Mouse (Mus musculus) layer of hippocampus, adult 2 months (tissue): Measurements from ENCODE around the gene Tpsb2. TPM values are rescaled to one million over a fixed set of nuclear protein-coding genes. Genes with fewer than 3 reads are reported as not detected.

Source experiments
- DNase-seq, 2 experiments: peaks; one replicate each; pipeline ENCODE4 v3.0.0; 2022; ENCODE audit warnings: low spot score in 2 of 2
- H3K27ac ChIP-seq: fragments of 200-600 bp; 2 replicates; pipeline ENCODE4 v1.8.1; 2022
- H3K4me3 ChIP-seq: fragments of 200-600 bp; 2 replicates; pipeline ENCODE4 v1.8.1; 2022; ENCODE audit warnings: mild to moderate bottlenecking
- CTCF ChIP-seq: fragments of 200-600 bp; conservative IDR thresholded peaks from 2 replicates; pipeline ENCODE4 v1.8.1; 2022; ENCODE audit warnings: antibody characterized with exemption, mild to moderate bottlenecking, moderate library complexity
- total RNA-seq, 2 experiments: library from RNA; stranded (reverse); gene quantifications; 2 replicates each; pipeline ENCODE4 v1.2.3; 2021

Gene Tpsb2
- total RNA-seq, 2 experiments from 2014 or later = 0.82 TPM; not detected in 1

- H3K4me3 ChIP-seq = no peak overlapping the region
- H3K27ac ChIP-seq = no peak overlapping the region
- no peak for TF ChIP-seq CTCF
- DNase-seq = no peak
Measured at GRCm38 (mm10) chr17:25394526-25394925, 28.4 kb downstream of the Tpsb2 start.

DNA sequence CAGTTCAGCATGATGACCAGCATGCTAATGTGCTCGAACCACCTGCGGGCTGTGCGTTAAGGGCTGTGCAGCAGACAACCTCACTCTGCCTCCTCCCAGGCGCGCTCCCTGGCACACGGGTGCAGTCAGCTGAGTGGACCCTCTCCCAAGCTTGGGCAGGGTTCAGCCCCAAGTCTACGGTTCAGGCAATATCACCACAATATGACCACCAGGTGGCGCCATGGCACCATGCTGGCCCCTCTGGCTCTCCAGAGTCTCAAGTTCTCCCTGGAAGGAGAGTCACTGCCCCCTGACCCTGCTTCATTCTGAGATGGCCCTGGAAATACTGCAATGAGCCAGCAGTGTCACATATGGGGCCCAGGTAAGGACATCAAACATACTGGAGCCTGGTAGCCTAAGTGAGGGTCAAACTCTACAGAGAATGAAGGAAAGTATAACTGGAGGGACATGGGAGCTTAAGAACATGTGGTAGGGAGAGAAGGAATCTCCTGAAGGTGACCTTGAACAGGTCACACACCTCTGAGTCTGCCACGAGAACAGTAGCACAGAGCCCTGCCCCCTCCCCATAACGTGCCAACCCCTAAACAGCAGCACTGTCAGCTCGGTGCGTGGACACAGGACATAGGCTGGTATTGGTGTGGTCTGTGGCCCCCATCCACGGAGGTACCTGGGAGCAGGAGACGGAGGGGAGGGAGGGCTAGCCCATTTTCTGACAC, 31.9 kb downstream of the Tpsb2 start:
- TF ChIP-seq CTCF = peak; percentile 97
- no peak overlapping the region for H3K4me3 ChIP-seq
- H3K27ac ChIP-seq = no peak overlapping the region
- peak; percentile 70 to 86 for DNase-seq

DNA sequence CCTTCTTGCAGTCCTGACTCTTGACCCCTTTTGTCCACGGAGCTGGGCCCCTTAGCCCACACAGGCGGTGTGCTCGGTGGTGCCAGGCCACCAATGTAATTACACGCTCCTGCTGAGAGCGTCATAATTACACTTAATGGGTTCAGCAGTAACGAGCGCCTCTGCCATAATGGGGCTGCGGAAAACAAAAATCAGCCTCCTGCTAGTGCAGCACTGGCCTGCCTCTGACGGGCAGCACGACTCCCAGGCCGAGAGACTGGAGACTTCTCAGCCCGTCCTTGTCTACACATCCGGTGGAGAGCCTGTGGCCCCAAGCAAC, 32.4 kb downstream of the Tpsb2 start:
- H3K27ac ChIP-seq = no peak overlapping the region
- no peak for DNase-seq
- no peak for TF ChIP-seq CTCF
- H3K4me3 ChIP-seq = no peak overlapping the region

- no peak for DNase-seq
- no peak overlapping the region; the same call in 1 of the 2 replicates for H3K27ac ChIP-seq
- H3K4me3 ChIP-seq = no peak overlapping the region
- TF ChIP-seq CTCF = no peak
Measured at GRCm38 (mm10) chr17:25400443-25400842, 34.3 kb downstream of the Tpsb2 start.

DNA sequence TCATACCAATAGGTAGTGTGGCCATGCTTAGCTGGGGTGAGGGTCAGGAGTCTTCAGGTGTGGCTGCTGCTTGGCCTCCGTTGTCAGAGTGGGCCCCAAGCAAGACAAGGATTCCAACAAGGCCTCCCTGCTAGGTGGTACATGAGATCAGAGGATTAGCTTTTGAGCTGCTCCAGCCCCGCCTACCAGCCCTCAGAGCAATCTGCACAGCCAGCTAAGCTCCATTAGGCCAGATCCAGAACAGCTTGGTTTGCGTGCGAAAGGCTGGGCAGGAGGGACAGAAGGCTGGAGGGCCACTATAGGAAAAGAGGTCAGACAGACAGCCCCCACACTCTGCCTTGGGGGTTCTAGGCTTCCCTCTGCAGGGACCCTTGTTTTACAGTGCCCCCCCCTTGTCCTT, 35.4 kb downstream of the Tpsb2 start:
- no peak for TF ChIP-seq CTCF
- no peak for DNase-seq
- H3K4me3 ChIP-seq = no peak overlapping the region
- peak overlapping the region; percentile 36; the same call in 1 of the 2 replicates for H3K27ac ChIP-seq

DNA sequence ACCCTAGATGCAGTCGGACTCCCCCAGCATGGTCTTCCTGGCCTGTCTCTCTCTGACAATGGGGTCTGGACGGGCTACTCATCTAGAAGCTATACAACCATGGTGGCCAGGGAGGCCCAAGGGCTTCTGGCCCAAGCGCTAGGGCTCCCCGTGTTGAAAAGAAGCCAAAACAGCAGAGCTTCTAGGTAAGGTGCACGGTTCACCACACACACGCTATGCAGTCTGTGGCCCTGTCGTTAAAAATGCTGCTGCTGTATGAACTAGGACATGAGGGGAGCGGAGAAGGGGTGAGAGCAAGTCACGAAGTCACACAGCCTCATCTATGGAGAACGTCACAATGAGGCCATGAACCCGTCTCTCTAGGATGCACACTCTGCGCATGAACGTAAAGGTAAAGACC, 36.1 kb downstream of the Tpsb2 start:
- Histone ChIP-seq H3K27ac (peak overlapping the region; percentile 36; the same call in 1 of the 2 replicates), H3K4me3 (no peak overlapping the region)
- DNase-seq = no peak
- no peak for TF ChIP-seq CTCF

DNA sequence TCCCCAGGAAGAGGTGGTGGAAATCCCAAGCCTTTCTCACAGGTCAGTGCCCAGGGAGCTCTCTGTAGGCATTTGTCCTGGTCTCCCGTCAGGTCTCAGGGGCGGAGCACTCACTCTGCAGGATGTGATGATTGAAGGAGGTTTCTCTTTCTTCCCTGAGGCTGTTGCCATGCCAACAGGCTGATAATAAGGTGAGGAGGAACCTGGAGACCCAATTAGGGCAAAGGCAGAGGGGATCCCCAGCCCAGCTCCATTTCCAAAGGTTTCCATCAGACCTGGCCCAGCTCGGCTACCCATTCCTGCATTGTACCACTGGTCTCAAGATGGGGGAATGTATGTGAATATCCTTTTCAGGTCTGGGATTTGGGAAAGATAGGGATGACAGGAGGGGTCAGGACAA, 38.1 kb downstream of the Tpsb2 start:
- no peak for TF ChIP-seq CTCF
- no peak overlapping the region for H3K27ac ChIP-seq
- no peak for DNase-seq
- H3K4me3 ChIP-seq = no peak overlapping the region

DNA sequence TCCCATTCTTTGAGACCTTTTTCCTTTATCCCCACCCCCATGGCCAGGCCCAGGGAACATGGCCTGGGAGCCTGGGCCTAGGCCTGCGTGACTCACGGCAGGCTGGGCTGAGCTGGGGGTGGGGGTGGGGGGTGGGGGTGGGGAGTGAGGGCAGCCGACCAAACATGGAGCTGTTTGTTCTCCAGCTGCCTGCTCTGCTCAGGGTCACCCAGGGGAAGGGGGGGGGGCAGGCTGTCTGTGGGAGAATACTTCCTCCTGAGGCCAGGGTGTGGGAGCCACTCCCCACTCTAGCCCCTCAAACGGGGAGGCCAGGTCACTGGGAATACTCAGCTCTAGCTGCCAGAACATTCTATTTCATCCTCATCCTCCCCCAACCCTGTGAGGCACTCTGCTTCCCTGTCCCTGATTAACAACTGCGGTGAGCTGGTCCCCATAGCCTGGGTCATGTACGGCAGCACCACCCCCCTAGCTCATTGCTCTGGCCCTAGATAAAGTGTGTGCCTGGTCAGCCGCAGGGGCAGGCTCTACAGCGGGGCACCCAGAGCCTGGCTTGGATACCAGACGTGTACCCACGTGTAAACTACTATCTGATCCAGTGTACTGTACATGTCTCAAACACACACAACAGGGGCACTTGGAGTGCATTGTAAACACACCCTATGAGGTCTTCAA, 39.3 kb downstream of the Tpsb2 start:
- peak overlapping the region; percentile 78; the same call in 1 of the 2 replicates for H3K27ac ChIP-seq
- DNase-seq = no peak

DNA sequence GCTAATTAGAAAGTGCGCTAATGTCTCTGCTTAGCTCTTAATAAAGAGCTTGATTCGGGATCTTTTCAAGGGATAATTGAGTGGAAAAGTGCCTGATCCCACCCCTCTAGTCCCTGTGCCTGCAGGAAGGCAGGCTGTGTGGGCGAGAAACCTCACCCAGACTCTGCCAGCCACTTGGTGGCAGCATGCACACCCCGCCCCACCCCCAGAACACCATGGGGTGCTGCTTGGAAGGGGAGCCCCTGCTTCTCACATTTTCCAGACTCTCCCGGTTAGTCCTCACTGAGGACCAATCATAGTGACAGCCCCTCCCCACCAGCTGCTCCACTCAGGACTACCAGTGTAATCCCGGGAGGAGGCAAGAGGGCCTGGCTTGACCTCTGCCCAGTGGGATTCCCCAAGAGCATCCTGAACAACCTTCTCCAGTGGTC, 39.9 kb downstream of the Tpsb2 start:
- DNase-seq = peak; percentile 72 to 76
- TF ChIP-seq CTCF = peak; percentile 69
- Histone ChIP-seq H3K4me3 (peak overlapping the region; percentile 16; the same call in 1 of the 2 replicates), H3K27ac (peak overlapping the region; percentile 78)

More for the DNA sequence above, 39.3 kb downstream of the Tpsb2 start:
- H3K4me3 ChIP-seq = no peak overlapping the region; the same call in 1 of the 2 replicates
- TF ChIP-seq CTCF = no peak

- no peak for DNase-seq
- peak overlapping the region; percentile 78 for H3K27ac ChIP-seq
- no peak for TF ChIP-seq CTCF
- H3K4me3 ChIP-seq = no peak overlapping the region
Measured at GRCm38 (mm10) chr17:25407352-25407751, 41.2 kb downstream of the Tpsb2 start.

- TF ChIP-seq CTCF = no peak
- Histone ChIP-seq H3K27ac (peak overlapping the region; percentile 78; the same call in 1 of the 2 replicates), H3K4me3 (no peak overlapping the region)
- no peak for DNase-seq
Measured at GRCm38 (mm10) chr17:25408302-25408999, 42.3 kb downstream of the Tpsb2 start.

DNA sequence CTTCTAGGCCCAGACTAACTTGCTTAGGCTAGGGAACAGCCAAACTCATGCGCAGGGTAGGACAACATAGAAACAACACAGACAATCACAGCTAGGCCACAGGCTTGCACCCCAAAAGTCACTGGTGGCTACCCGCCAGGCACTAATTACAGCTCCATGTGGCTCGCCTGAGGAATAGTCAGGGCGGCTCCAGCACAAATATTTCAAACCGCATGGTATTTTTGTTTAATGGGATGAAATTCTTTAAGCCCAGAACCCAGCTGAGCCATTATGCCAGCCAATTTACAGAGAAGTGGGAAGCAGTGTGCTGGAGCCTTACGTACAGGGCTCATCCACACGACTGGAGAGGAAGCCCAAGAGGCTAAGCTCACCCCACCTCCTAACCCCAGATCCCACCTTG, 43.5 kb downstream of the Tpsb2 start:
- no peak for DNase-seq
- no peak for TF ChIP-seq CTCF
- Histone ChIP-seq H3K27ac (peak overlapping the region; percentile 78), H3K4me3 (no peak overlapping the region)

GRCm38 (mm10) chr17:25410180-25410579, 44.1 kb downstream of the Tpsb2 start:
- Histone ChIP-seq H3K4me3 (no peak overlapping the region), H3K27ac (peak overlapping the region; percentile 72)
- no peak for DNase-seq
- TF ChIP-seq CTCF = no peak
